Mouse (Mus musculus) embryonic fibroblast, embryonic 13.5 days (primary cell): Measurements from ENCODE around the gene Pkib.

Experiments
- CTCF ChIP-seq: IDR thresholded peaks from 2 replicates; pipeline ENCODE4 v1.5.1; 2011; ENCODE audit warnings: mild to moderate bottlenecking, control low read depth, low read length, moderate library complexity, borderline replicate concordance; ENCODE audit not compliant: insufficient read depth
- POLR2A ChIP-seq: IDR thresholded peaks from 2 replicates; pipeline ENCODE4 v1.6.1; 2011; ENCODE audit warnings: low read depth, mild to moderate bottlenecking, control low read depth, low read length, moderate library complexity

- TF ChIP-seq CTCF (no peak), POLR2A (no peak)
These were observed 28.8 kb upstream of the Pkib start for GRCm38 (mm10) chr10:57602951-57603350.
